Mouse (Mus musculus): ENCODE results near the gene Tmem189.

Tmem189 gene

GRCm38 (mm10) chr2:167689501-167690218, at the start of gene Tmem189:
Gene Tmem189, minus strand, starts transcription at chr2:167689822.
- peak; percentile 58 to 68 for DNase-seq (ENCODE audit: low spot score in 2 of 2)

DNA sequence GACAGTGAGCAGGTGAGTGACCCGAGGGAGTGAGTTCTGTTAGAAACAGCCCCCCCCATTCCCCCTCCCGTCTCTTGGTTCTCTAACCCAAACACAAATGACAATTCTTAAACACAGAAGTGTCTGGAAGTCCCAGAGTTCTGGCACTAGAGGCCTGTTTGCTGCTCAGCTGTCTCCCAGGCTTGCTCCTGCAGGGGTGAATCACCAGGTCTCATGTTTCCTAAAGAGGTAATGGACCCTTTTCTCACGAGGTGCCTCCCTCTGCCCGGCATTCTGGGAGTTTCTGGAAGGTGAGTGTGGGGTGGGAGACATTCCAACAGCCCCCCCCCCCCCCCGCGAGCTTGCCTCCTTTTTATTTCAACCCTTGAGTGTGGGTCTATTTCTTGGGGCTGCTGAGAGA, 49.4 kb upstream of the Tmem189 start:
- no peak for DNase-seq (ENCODE audit: low spot score in 2 of 2)

DNA sequence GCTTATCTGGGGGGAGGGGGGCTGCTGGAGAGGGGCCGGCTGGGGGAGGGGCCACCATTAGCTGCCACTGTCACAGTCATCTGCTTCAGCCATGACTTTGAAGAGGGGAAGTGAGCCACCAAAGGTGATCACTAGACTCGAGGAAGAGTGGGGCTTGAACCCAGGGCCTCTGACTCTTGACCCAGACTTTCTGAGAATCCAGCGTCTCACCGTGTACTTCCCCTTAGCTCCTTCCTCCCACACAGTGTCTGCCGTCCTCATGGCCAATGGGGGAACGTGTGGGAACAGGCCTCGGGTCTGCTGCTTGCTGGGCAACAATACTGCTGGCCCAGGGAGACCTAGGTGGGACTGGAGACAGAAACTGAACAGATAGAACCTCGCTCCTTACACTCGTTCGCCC, 45.2 kb upstream of the Tmem189 start:
- no peak for DNase-seq (ENCODE audit: low spot score in 2 of 2)

DNA sequence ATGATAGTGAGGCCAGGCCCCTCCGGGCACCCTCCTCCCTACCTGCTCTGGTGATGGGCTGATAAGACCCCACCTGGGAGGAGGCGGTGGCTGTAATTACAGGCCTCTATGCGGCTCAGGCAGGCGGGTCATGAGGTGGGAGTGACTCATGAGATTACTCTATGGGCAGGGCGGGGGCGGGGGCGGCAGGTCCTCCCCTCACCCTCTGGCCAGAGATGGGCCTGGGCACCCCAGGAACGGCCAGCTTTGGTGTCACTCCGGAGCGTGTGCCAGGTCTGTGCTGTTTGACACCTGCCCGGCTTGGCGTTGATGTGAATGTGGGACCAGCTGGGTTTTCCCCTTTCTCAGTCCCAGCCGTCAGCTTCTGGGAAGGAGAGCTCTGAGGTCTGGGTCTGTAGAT, 41.5 kb upstream of the Tmem189 start:
- DNase-seq (ENCODE audit: low spot score in 2 of 2): no peak

GRCm38 (mm10) chr2:167730036-167730435, 40.4 kb upstream of the Tmem189 start:
- DNase-seq (ENCODE audit: low spot score in 2 of 2): no peak

DNA sequence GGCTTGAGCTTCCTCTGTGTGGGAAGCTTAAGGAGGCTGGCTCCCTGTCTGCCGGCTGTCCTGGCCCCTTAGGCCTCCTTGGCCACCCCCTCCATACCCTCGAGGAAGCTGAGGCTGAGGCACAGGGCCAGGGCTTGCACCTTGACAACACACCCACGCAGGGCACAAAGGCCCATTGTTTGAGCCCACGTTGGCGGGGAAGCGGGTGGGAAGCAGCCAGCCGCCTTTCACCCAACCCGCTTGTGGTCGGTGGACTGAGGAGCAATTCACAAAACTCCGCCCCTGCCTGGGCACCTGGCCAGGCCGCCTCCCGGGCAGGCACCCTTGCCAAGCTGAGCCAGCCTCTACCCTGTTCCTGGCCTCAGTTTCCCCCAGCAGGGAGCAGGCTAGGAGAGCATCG, 37.5 kb upstream of the Tmem189 start:
- DNase-seq (ENCODE audit: low spot score in 2 of 2): peak; percentile 81 to 83

GRCm38 (mm10) chr2:167725879-167726278, 36.3 kb upstream of the Tmem189 start:
- DNase-seq (ENCODE audit: low spot score in 2 of 2): no peak

DNA sequence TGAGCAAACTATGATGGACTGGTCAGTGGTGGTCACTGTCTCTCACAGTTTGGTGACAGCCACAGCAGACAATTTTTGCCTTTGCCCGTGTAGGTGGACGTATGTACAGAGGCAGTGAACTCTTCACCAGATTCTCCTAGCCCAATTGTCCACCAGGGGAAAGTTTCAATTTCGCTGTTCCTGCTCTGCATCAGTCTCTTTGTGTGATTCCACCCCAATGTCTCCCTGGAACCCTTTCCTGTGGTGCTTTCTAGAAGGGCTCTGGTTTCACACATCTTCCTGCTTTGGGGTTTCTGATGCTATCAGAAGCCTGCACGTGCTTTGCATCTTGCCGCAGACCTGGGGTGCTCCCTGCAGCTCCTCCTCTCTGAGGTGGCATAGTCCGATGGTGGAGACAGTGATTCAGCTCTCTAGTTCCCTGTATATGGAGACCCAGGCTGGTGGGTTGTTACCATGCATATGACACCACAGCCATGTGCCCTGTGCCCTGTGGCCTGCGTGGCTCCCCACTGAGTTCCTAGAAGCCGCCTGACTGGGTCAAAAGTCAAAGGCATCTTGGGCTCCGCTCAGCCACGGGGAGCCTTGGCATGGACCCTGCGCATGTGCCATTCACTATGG, 34.1 kb upstream of the Tmem189 start:
- no peak for DNase-seq (ENCODE audit: low spot score in 2 of 2)

- DNase-seq (ENCODE audit: low spot score in 2 of 2): no peak
Measured at GRCm38 (mm10) chr2:167722538-167722937, 32.9 kb upstream of the Tmem189 start.

- no peak for DNase-seq (ENCODE audit: low spot score in 2 of 2)
Measured at GRCm38 (mm10) chr2:167721159-167721882, 31.7 kb upstream of the Tmem189 start.

GRCm38 (mm10) chr2:167719520-167719919, 29.9 kb upstream of the Tmem189 start:
- no peak for DNase-seq (ENCODE audit: low spot score in 2 of 2)

DNA sequence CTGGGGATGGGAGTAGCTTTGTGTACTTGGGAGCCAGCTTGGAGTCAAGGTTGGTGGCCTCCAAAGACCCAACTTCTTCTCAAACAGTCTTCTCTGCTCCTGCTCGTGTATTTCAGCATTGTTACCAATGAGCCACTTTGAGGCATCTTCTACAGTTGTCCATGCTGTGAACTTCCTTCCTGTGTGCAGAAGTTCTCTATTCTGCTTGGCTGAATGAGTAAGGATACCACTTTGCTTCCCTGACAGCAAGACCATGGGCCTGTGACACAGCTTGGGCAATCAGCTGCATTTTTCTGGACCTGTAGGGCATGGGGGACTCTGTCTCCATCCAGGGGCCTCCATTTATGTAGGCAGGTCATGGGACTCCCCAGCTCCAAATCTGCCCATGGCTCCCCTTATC, 27.6 kb upstream of the Tmem189 start:
- no peak for DNase-seq (ENCODE audit: low spot score in 2 of 2)

GRCm38 (mm10) chr2:167715008-167715407, 25.4 kb upstream of the Tmem189 start:
- peak in 1 of 2 experiments; percentile 36 for DNase-seq (ENCODE audit: low spot score in 2 of 2)

DNA sequence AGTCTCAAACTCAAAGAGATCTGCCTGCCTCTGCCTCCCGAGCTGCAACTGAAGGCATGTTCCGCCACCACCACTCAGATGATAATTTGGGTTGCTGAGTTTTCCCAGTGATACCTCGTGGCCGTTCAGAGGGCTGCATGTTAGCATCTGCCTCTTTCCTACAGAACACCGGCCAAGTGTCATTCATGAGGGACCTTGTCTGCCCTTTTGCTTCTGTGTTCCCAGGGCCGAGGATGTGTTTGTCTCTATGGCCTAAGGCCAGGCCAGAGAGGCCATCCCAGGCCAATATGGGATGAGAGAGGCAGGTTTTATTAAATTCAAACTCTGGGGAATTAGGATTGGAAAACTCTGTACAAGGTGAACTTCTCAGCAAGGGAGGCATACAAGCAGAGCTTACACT, 24.7 kb upstream of the Tmem189 start:
- DNase-seq (ENCODE audit: low spot score in 2 of 2): no peak

GRCm38 (mm10) chr2:167712872-167713821, 23.5 kb upstream of the Tmem189 start:
- DNase-seq (ENCODE audit: low spot score in 2 of 2): peak in 1 of 2 experiments; percentile 43

GRCm38 (mm10) chr2:167710574-167710973, 21.0 kb upstream of the Tmem189 start:
- no peak for DNase-seq (ENCODE audit: low spot score in 2 of 2)

DNA sequence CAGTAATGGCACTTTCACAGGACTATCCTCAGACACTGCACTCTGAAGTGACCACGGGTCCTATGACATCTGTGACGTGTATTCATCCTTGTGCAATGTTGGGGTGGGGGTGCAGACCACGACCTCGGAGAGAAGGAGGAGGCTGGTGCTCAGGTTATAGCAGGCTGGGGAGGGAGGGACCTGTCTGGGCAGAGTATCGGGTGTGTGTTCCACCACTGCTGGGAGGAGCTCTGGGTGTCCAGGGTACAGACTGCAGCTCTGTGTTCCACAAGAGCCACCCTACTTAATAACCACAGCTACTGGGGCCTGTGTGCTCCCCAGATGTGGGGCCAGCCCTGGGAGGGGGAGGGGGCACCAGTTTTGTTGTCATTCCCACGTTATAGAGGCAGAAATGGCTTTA, 20.3 kb upstream of the Tmem189 start:
- DNase-seq (ENCODE audit: low spot score in 2 of 2): no peak

GRCm38 (mm10) chr2:167708373-167708772, 18.8 kb upstream of the Tmem189 start:
- no peak for DNase-seq (ENCODE audit: low spot score in 2 of 2)

DNA sequence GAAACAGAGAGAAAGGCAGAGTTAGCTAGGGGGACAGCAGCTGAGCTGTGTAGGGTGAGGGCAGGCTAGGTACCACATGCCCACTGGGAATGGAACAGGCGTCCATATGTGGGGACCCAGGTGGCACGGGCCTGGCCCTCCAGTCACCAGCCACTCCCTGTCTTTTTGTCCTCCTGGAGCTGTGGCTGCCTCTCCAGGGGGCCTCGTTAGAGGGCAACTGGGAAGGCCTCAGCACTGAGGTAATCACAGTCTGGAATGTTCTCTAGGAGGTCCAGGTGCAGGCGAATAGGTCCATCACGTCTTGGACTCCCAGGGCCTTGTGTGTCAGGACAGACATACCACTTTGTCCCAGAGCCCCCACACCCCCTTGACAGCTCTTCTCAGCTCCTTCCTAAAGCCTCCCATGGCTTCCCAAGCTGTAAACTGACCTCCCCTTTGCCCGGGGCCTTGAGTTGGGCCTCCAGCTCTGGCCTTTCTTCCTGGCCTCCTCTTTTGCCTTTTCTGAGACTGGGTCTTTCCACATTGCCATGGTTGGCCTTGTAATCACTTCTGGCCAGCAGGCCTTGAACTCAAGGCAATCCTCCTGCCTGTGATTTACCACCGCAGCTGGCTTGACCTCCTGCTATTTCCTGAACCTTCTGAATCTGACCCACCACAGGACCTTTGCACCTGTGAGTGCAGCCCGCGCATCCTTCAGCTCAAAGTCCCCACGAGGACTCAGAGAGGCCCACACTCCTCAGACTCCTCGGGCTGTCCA, 16.7 kb upstream of the Tmem189 start:
- DNase-seq (ENCODE audit: low spot score in 2 of 2): no peak

DNA sequence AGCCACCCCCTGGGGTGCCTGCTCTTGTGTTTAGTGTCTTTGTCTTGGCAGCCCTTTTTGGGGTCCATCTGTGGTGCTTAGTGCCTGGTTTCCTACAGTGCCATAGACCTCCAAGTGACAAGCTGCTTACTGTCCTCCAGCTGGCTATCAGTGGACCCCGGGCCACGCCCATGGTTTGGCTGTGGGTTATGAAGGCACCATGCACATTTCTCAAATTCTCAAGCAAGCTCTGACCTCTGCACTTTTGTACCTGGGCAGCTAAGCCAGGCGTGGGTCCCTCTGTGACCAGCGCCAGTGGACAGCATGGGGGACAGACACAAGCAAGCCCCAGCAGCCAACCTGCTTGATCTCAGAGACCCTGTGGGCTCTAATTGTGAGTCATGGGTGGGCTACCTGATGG, 14.8 kb upstream of the Tmem189 start:
- no peak for DNase-seq (ENCODE audit: low spot score in 2 of 2)

- no peak for DNase-seq (ENCODE audit: low spot score in 2 of 2)
Measured at GRCm38 (mm10) chr2:167702126-167702525, 12.5 kb upstream of the Tmem189 start.

Data from right cerebral cortex, postnatal 10 days (tissue).